Mouse (Mus musculus): ENCODE measurements at regions not wholly inside any gene's neighbourhood (a gene's known extent, or its start where the extent isn't known, plus 50 kb on each side); places are given as distances from the start of the nearest gene placed in this dataset.
A peak's percentile ranks its signal among the peaks of the same experiment; 100 is the strongest.

DNA sequence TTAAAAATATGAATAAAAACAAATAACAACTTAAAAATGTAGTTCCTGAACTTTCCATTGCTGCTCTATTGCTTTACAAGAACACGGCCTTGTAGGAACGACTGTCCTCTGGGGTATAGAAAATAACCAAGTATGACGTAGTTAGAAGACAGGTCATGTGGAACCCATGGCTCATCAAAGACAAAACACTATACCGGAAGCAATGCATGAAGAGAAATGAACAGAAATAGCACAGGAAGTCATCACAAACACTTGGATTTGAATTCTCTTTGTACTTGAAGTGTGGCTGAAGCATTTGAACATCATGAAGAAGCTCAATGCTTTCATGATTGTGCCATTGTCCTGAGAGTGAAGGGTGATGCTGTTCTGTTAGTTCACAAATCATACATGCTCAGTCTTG lies 538.7 kb upstream of the Zfp462 start:
- DNase-seq, result no peak
- intact Hi-C loops (cut with DNase I; ENCODE audit: low total_unique reads), result no loop called here

DNA sequence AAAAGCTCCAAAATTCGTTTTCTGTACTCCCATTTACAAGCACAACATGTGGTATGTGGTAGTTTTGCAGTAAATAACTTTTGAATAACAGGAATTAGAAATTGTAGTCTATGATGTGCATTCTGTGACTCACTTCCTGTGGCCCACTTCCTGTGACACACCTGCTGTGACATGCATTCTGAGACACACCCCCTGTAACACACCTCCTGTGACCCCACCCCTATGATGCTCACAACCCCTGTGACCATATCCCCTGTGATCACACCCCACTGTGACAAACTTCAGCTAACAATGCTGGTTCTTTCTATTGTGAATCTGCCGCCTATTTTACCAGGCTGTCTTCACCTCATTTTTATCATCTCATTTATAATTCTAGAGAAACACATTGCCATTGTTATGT lies 536.9 kb upstream of the Zfp462 start:
- no peak for DNase-seq
- intact Hi-C loops (cut with DNase I; ENCODE audit: low total_unique reads), result no loop called here

DNA sequence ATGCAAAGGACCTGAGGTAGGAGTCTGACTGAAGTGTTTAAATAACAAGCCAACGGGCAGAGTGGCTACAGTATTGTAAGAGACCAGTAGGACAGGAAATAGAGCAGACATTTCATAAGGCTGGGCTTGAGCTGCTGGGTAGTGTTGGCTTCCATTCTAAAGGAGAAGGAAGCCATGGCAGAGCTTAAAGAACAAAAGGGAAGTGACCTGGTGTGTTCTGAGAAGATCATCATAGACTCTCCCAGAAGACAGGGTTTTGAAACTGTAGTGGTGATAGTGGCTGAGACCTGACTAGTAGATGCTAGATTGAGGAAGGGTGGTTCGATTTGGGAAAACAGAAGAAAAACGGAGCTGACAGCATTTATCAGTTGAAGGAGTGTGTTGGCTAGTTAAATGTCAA lies 514.1 kb upstream of the Zfp462 start:
- intact Hi-C loops (cut with DNase I; ENCODE audit: low total_unique reads), result no loop called here
- DNase-seq, result no peak

DNA sequence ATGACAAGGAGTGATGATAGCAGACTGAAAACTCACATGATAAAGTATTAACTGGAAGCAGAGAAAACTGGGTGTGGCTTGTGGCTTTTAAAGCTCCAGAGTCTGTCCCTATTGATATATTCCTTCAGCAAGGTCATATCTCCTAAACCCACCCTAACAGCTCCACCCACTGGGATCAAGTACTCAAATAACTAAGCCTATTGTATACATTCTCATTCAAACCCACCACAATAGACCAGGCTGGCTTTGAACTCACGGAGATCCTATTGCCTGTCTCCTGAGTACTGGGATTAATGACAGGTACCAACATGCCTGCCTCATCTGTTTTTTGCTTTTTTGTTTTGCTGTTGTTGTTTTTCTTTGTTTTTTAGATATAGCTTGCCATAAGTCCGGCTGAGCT lies 484.3 kb upstream of the Zfp462 start:
- DNase-seq, result no peak
- intact Hi-C loops (cut with DNase I; ENCODE audit: low total_unique reads), result no loop called here

DNA sequence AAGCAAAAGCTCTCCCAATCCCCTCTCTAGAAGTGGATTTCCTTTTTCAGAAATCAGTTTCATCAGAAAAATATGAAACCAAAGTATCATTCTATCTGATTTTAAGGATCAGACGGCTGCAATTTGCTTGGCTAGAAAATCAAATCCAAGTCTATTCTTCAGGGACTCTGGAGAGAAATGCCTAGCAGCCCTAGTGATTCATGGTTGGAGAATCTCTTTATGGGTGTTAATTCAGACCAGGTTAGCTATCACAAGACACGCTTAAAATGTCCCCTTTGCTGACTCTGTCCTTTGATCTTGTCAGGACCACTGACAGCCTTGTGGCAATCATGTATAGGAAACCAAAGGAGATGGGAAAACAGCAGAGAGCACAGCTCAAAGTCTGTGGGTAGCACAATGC lies 475.7 kb upstream of the Zfp462 start:
- no peak for DNase-seq
- intact Hi-C loops (cut with DNase I; ENCODE audit: low total_unique reads), result no loop called here

DNA sequence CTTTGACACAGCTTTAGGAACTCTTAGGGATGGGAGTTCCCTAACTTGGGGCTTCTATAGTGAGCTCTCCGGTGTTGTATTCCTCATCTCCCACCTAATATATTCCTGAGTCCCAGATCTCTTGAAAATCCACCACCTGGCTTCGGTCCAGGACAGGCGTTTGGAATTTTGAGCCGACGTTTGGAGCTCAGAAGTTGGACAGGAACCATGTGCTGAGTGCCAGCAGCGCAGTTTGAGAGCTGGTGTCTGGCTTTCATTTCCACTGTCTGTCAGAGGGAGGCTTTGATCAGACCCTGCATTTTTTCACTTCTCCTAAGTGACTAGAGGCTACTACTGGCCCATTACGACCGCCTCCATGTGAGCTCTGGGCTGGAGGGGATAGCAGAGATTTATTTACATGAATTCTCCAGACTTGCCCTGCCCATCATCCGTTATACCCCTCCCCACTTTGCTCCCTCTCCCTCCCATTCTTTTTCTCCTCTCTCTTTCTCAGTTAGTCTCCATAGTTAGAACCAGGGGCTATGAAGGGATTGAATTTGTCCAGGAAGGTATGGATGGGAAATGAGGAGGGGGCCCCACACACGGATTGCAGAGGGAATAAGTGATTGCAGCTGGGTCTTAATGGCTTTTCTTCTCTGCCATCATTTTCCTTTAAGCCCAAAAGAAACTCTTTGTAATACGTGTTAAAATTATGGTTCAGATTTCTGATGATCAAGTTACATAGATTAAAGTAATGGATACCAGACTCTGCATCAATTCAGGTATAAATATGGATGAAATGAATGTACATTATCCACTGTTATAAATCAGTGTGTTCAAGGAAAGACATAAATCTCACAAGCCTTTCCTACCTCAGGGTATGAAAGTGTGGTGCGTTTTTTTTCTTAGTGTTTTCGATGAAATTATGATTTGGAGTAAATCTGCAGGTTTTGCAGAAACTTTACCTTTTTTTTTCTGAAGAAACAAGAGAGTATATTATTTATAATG lies 474.5 kb upstream of the Zfp462 start:
- peak; percentile 41 for DNase-seq
- intact Hi-C loops (cut with DNase I; ENCODE audit: low total_unique reads), result no loop called here

DNA sequence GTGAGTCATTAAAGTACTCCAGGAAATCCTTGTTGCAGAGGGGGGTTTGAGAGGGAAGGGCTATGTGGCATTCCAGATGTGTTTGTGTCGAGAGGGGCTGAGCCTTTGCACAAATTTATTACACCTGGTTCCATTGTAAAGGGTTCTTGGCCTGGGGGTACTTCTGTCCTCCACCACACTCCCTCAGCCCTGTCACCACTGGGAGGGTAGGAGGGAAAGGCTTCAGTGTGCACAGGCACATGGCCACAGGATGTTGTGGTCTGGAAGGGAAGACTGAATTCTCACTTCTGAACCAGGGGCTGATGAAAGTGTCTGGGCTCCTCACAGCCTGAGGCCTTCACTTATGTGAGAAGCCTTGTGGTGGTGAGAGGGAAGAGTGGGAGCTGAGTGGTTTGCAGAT lies 473.8 kb upstream of the Zfp462 start:
- DNase-seq, result no peak
- intact Hi-C loops (cut with DNase I; ENCODE audit: low total_unique reads), result no loop called here

DNA sequence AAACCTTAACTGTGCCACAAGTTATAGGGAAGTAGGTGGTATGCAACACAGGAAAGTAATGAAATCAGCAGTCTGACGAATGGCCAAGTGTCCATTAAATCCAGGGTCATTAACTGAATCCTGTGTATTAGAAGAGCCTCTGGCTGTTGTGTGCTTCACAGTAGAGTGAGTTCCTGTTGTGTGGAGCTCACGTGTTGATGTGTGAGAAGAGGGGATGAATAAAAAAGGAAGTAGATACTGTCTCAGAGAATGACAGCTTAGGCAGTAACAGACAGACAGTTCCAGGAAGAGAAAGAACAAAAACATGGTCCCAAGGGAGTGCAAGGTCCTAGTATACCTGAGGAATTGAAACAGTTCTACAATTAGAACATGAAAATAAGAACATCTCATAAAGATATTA lies 463.1 kb upstream of the Zfp462 start:
- intact Hi-C loops (cut with DNase I; ENCODE audit: low total_unique reads), result no loop called here
- DNase-seq, result no peak

DNA sequence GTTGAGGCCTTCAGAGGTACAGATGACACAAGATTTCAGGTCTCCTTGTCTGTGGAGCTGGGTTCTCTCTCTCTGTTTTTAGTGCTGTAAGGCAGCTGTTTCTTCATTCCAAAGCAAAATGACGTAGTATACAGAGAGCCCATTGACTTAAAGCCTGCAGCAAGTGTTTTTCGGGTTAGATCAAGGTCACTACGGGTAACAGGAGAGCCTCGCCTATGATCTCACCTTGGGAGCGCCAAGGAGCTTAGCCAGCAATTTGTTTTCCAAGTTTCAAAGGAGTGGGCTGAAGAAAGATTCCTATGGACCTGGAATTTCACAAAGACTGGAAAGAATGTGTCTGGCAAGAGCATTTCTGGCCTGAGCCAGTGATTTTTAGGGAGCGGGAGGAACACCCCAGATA lies 451.8 kb upstream of the Zfp462 start:
- intact Hi-C loops (cut with DNase I; ENCODE audit: low total_unique reads), result no loop called here
- DNase-seq, result peak; percentile 17

DNA sequence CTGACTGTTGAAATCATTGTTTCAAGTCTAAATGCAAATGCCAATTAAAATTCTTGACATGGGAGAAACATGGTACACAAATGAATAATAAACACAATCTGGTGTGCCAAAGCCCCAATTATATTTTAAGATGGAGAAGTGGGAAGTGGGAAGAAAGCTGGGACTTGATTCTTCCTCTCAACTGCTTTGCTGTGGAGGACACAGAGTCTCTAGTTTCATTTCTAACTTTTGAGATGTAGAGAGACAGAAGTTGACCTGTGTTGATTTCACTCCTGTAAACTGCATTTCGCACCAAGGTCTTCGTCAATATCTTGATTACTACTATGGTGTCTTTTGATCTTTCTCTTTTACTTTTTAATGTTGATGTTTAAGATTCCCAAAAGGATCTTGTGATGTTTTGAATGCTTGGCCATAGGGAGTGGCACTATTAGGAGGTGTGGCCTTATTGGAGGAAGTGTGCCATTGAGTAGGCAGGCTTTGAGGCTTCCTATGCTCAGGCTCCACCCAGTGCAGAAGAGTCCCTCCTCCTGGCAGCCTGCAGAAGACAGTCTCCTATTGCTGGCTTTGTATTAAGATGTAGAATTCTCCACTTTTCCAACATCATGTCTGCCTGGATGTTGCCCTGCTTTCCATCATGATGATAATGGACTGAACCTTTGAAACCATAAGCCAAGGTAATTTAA lies 447.4 kb upstream of the Zfp462 start:
- intact Hi-C loops (cut with DNase I; ENCODE audit: low total_unique reads), result no loop called here
- no peak for DNase-seq

DNA sequence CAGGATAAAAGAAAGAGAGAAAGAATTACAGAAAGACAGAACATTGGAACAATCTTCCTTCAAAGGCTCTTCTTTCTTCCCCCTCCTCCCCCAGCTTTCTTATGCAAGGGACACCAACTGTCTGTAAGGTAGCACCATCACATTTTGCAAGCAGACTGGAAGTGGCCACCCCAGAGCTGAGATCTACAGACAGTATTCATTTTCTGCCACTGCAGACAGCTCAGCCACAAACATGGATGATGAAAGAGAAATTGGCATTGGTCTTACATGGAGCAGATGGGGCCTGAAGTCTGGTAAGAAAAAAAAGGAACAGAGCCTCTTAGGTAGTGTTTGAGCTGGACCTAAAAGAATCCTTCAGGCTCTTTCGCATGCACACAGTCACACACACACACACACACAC lies 428.9 kb upstream of the Zfp462 start:
- intact Hi-C loops (cut with DNase I; ENCODE audit: low total_unique reads), result no loop called here
- DNase-seq, result no peak

DNA sequence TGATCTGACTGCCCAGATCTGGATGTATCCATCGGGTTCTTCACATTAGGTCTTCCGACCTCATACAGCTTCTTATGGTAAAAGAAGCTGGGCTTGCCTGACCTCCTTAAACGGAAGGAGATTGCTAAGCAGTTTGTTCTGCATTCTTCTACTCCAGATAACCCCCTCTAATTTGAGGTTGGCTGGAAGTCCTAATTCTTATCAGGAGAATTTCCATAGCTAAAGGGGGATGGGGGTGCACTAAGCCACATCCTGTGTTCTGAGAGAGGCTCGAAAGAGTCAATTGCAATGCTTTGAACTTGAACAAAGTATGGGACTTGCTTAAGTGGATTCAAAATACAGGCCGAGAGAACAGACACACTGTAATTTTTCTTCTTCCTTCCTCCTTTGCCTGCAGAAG lies 421.6 kb upstream of the Zfp462 start:
- intact Hi-C loops (cut with DNase I; ENCODE audit: low total_unique reads), result no loop called here
- DNase-seq, result no peak

DNA sequence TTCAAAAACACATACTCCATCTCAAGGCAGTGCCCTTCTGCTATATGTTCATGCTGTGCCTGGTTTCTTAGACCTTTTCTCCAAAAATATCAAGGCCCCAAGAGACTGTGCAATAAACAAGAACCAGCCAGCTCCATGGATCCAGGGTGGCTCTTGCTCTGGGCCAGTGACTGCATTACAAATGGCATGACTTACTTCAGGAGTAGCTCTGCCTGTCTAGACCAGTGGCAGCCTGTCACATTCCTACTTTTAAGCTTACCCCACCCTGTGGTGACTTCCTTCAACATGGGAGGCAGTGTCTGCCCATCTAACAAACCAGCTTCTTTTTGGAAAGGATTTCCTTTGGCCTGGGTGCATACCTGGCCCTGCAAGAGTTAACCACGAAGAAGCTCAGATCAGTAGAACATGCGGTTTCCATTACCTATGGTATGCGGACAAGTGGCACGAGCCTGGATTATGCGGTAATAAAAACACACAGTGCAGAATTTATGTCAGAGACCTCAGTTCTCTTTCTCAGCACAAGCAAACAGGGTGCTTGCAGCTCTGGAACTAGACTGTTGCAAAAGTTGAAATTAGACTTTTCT lies 418.8 kb upstream of the Zfp462 start:
- intact Hi-C loops (cut with DNase I; ENCODE audit: low total_unique reads), result no loop called here
- DNase-seq, result no peak

DNA sequence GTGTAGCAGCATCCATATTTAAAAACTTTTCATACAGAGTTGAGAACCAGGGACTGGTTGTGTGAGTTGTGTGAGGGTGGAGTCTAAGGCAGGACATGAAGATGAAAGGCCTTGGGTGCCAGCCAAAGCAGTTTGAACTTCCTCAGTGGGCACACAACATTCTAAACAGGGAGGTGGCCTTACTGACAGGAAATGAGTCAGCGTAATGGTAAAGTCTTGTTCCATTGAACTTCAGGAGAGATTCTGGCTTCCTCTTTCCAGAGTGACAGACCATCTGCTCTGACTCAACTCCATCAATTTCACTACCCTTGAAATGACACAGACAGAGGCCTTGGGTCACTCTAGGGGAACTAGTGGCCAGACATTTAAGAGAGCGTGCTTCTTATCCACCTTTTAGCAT lies 417.2 kb upstream of the Zfp462 start:
- DNase-seq, result peak; percentile 27
- intact Hi-C loops (cut with DNase I; ENCODE audit: low total_unique reads), result no loop called here

DNA sequence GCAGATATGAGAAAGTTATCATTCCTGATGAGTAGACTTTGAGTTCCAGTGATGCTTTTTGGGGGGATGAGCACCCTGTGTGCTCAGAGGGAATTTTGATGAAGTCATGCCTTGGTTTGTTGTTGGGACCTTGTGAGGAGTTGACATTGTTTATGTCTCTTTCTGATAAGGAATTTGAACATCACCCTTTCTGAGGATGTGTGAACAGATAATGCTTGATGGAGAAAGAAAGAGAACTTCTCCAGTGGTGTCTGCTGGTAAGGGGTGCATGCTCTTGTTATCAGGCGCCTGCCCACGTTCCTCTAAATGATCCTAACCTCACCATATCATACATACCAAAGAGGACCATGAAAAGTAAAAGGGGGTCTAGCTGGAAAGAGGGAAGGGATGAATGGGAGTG lies 413.1 kb upstream of the Zfp462 start:
- intact Hi-C loops (cut with DNase I; ENCODE audit: low total_unique reads), result no loop called here
- DNase-seq, result no peak

DNA sequence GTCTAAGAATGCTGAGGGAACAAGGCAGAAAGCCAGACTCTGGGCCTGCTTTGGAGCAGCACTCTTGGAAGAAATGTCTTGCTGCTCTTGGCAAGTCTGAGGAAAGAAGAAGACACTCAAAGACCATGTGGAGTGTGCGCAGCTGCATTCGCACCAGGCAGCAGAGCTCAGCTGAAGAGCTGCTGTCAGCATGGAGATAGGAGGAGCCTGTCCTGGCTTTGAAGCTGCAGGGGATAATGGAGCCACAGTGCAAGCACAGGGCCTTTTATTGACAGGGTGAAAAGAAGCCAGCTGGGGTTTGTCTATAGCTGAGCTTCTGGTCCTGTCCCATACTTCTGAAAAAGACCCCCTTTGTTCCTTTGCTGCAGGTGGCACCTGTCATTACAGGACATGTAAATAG lies 411.0 kb upstream of the Zfp462 start:
- peak; percentile 11 for DNase-seq

DNA sequence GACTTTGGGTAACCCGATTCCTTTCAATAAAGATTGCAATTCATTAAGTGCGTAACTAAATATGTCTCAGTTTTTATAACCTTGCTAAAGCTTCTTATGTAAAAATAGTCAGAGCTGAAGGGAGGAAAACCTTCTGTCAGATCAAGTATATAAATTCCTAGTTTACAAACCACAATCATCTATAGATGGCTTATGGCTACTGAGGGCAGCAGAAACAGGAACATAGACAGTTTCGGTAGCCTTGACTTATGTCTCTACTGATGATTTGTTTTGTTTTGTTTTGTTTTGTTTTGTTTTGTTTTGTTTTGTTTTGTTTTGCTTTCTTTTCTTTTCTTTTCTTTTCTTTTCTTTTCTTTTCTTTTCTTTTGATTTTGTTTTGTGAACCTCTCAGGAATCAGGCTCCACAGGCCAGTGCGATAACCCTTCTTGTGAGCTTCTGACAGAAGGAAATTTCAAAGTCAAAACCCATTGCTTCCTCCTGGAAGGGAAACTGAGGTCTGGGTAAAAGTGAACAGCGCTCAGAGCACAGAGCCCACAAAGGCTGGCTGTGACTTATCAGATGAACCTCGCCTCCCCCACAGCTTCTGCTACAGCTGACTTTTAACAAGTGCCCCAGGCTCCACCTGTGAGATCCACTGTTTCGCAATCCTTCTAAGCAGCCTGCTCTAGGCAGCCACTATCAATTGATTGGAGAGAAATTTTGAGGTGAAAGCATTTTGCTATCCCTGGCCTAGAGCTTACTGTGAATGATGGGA lies 391.8 kb upstream of the Zfp462 start:
- no peak for DNase-seq

More for the DNA sequence above, 411.0 kb upstream of the Zfp462 start:
- intact Hi-C loops (cut with DNase I; ENCODE audit: low total_unique reads), result no loop called here

DNA sequence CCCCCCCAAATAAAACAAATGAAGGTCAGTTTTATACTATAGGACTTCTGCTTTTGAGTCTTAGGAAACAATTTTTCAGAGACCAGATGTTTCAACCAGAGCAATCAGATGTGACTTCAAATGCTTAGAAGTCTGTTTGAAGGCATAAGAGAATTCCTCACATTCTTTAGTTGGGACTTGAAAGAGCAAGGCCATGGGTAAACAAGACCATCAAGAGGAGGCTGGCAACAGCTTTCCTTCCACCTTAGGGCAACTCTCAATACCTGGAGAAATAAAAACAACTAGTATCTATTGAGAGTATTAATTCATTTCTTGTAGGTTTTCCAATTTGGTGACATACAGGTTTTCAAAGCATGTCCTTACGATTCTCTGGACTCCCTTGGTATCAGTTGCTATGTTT lies 381.8 kb upstream of the Zfp462 start:
- DNase-seq, result no peak
- intact Hi-C loops (cut with DNase I; ENCODE audit: low total_unique reads), result no loop called here

More for the DNA sequence above, 391.8 kb upstream of the Zfp462 start:
- intact Hi-C loops (cut with DNase I; ENCODE audit: low total_unique reads), result no loop called here

DNA sequence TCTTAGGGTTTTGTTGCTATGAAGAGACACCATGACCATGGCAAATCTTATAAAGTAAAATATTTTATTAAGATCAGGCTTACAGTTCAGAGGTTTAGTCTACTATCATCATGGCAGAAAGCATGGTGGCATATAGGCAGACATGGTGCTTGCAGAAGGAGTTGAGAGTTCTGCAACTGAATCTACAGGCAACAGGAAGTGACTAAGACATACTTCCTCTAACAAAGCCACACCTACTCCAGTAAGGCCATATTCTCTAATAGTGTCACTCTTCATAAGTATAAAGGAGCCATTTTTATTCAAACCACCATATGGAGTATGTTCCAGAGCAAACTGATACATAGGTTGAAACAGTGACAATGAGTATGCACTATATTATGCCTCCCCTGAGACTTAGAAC lies 371.7 kb upstream of the Zfp462 start:
- DNase-seq, result no peak
- intact Hi-C loops (cut with DNase I; ENCODE audit: low total_unique reads), result no loop called here

DNA sequence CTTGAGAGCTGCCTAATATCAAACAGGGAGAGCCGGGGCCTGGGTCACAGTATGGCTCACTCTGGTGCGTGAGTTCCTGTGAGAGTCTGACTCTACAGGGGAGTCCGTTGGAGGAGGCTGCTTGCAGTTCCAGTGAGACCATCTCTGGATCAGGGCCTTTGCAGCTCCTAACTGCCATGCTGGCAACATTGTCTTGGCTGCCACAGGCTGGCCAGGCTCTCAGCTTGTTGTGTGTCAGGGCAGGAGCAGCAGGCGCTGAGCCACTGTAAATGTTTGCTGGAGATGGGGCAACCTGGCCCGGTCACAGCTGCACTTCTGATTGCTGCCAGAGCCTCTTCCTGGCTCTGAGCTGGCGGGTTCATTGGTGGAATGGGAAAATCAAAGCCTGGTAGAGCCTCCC lies 357.7 kb upstream of the Zfp462 start:
- peak; percentile 61 for DNase-seq
- intact Hi-C loops (cut with DNase I; ENCODE audit: low total_unique reads), result no loop called here
